Mouse (Mus musculus) layer of hippocampus, postnatal 14 days (tissue): Measurements from ENCODE around the gene Dgka. TPM values are rescaled to one million over a fixed set of nuclear protein-coding genes. Genes with fewer than 3 reads are reported as not detected.
A peak's percentile ranks its signal among the peaks of the same experiment; 100 is the strongest.

Experiments used
- DNase-seq, 2 experiments: peaks; one replicate each; pipeline ENCODE4 v3.0.0; 2021 to 2022; ENCODE audit warnings: low spot score in 2 of 2, mixed read lengths in 1 of 2
- long read RNA-seq, 2 experiments: library from polyadenylated mRNA; stranded (forward); transcript quantifications; one replicate each; pipeline ENCODE4 v2.0.0; 2021
- total RNA-seq, 2 experiments: library from RNA; stranded (reverse); gene quantifications; 2 replicates each; pipeline ENCODE4 v1.2.3; 2021

Dgka gene
- total RNA-seq = 10 to 100 TPM; 10.4 to 10.5 TPM
- long read RNA-seq, experiment 1, transcript Dgka-201 (24 exons, 2,834 nt) = major isoform, 6 of 9 reads
- long read RNA-seq, experiment 1, partial matches to known transcripts = 1 of 9 reads
- long read RNA-seq, experiment 1, other reads (novel, unspliced or antisense) = 2 of 9 reads
- long read RNA-seq, experiment 2, partial matches to known transcripts = 2 of 8 reads
- long read RNA-seq, experiment 2, other reads (novel, unspliced or antisense) = 3 of 8 reads

- no peak for DNase-seq
Measured at GRCm38 (mm10) chr10:128744680-128745601, at the start of gene Dgka. Gene Dgka, minus strand, starts transcription at chr10:128744855.

- no peak for DNase-seq
Measured at GRCm38 (mm10) chr10:128794391-128794790, 49.7 kb upstream of the Dgka start.

- no peak for DNase-seq
Measured at GRCm38 (mm10) chr10:128793258-128793657, 48.6 kb upstream of the Dgka start.

GRCm38 (mm10) chr10:128792041-128792440 lies 47.4 kb upstream of the Dgka start:
- no peak for DNase-seq

- DNase-seq = no peak
Measured at GRCm38 (mm10) chr10:128790398-128791124, 45.9 kb upstream of the Dgka start, which contains the start of gene Mmp19. Gene Mmp19, plus strand, starts transcription at chr10:128790910.

GRCm38 (mm10) chr10:128780200-128780599 lies 35.5 kb upstream of the Dgka start:
- no peak for DNase-seq

- DNase-seq = no peak
Measured at GRCm38 (mm10) chr10:128779011-128779795, 34.5 kb upstream of the Dgka start.

GRCm38 (mm10) chr10:128778441-128778840 lies 33.8 kb upstream of the Dgka start:
- no peak for DNase-seq

GRCm38 (mm10) chr10:128773685-128774084 lies 29.0 kb upstream of the Dgka start:
- no peak for DNase-seq

- DNase-seq = no peak
Measured at GRCm38 (mm10) chr10:128772895-128773294, 28.2 kb upstream of the Dgka start.

GRCm38 (mm10) chr10:128748252-128748864 lies 3.7 kb upstream of the Dgka start:
- peak; percentile 82 to 83 for DNase-seq

GRCm38 (mm10) chr10:128747646-128748251 lies 3.1 kb upstream of the Dgka start, which contains the start of gene Pym1:
Gene Pym1, plus strand, starts transcription at chr10:128747889.
- peak; percentile 33 to 80 for DNase-seq

- no peak for DNase-seq
Measured at GRCm38 (mm10) chr10:128746972-128747645, 2.5 kb upstream of the Dgka start.

GRCm38 (mm10) chr10:128745946-128746613 lies 1.4 kb upstream of the Dgka start:
- no peak for DNase-seq

GRCm38 (mm10) chr10:128744211-128744610 lies 444 bp downstream of the Dgka start:
- no peak for DNase-seq

- DNase-seq = peak in 1 of 2 experiments; percentile 52
Measured at GRCm38 (mm10) chr10:128743791-128744191, 864 bp downstream of the Dgka start.

GRCm38 (mm10) chr10:128743235-128743634 lies 1.4 kb downstream of the Dgka start:
- DNase-seq = no peak

- no peak for DNase-seq
Measured at GRCm38 (mm10) chr10:128742616-128743015, 2.0 kb downstream of the Dgka start.

- DNase-seq = no peak
Measured at GRCm38 (mm10) chr10:128740296-128740695, 4.4 kb downstream of the Dgka start.
